Mouse (Mus musculus): ENCODE results near the gene Olfr1097.

- TF ChIP-seq POLR2A (IDR thresholded peaks at IDR 0.05; ENCODE audit: borderline replicate concordance, insufficient read depth, low read length): no peak
- no peak for TF ChIP-seq CTCF (IDR thresholded peaks at IDR 0.05; ENCODE audit: borderline replicate concordance, insufficient read depth, low read depth, low read length)
Measured at GRCm38 (mm10) chr2:86926557-86926956, 34.5 kb upstream of the Olfr1097 start.

Measured in cerebellum, adult 2 months (tissue).